Mouse (Mus musculus): ENCODE measurements around the gene Tmie. TPM values are rescaled to one million over a fixed set of nuclear protein-coding genes. Genes with fewer than 3 reads are reported as not detected.
A peak's percentile ranks its signal among the peaks of the same experiment; 100 is the strongest.
"Not testable (repeated sequence)": the region's sequence is repeated elsewhere in the genome, so short reads cannot be mapped to it uniquely, and the experiment has no call there.

Gene Tmie
- polyA plus RNA-seq, 1 experiment from 2014 or later = 1.7 TPM

- H3K27me3 ChIP-seq (ENCODE audit: control insufficient read depth, insufficient read depth, low read length) = no peaks in the 10 kb centered on the region; the same call in 1 of the 2 replicates
- ATAC-seq (replicated peaks; ENCODE audit: extremely low read depth, insufficient read depth, low FRiP score) = no peak
- H3K9me3 ChIP-seq (replicated peaks; ENCODE audit: control insufficient read depth, low read length) = no peaks in the 10 kb centered on the region
- no peak within 1 kb of the TSS for H3K4me2 ChIP-seq (ENCODE audit: low read depth, low read length)
- no peaks in the 10 kb centered on the region for H3K4me1 ChIP-seq (ENCODE audit: control insufficient read depth, insufficient read depth, low read length)
- WGBS = 71% methylated on average over 19 of the region's 19 CpGs
- no peak within 1 kb of the TSS for H3K27ac ChIP-seq (ENCODE audit: low read length)
- no peak within 1 kb of the TSS for H3K9ac ChIP-seq (ENCODE audit: low read length)
- H3K36me3 ChIP-seq (ENCODE audit: control insufficient read depth, insufficient read depth) = no peaks in the 10 kb centered on the region
- H3K4me3 ChIP-seq (ENCODE audit: low read length) = no peak within 1 kb of the TSS
Measured at GRCm38 (mm10) chr9:110834411-110834810, 45.5 kb downstream of the Tmie start, which contains the start of gene Prss45. Gene Prss45, plus strand, starts transcription at chr9:110834588.

GRCm38 (mm10) chr9:110833021-110833420 lies 46.9 kb downstream of the Tmie start:
- no peak for ATAC-seq (replicated peaks; ENCODE audit: extremely low read depth, insufficient read depth, low FRiP score)
- H3K4me3 ChIP-seq (ENCODE audit: low read length) = no peak overlapping the region
- no peak overlapping the region for H3K4me2 ChIP-seq (ENCODE audit: low read depth, low read length)
- H3K27ac ChIP-seq (ENCODE audit: low read length) = no peak overlapping the region
- WGBS = 63% methylated on average over 5 of the region's 5 CpGs
- no peaks in the 10 kb centered on the region; the same call in 1 of the 2 replicates for H3K27me3 ChIP-seq (ENCODE audit: control insufficient read depth, insufficient read depth, low read length)
- no peak overlapping the region for H3K9ac ChIP-seq (ENCODE audit: low read length)
- H3K36me3 ChIP-seq (ENCODE audit: control insufficient read depth, insufficient read depth) = no peaks in the 10 kb centered on the region
- H3K9me3 ChIP-seq (replicated peaks; ENCODE audit: control insufficient read depth, low read length) = no peaks in the 10 kb centered on the region
- no peaks in the 10 kb centered on the region for H3K4me1 ChIP-seq (ENCODE audit: control insufficient read depth, insufficient read depth, low read length)

GRCm38 (mm10) chr9:110826390-110826789 lies 53.5 kb downstream of the Tmie start, which contains the start of gene Prss43:
Gene Prss43, plus strand, starts transcription at chr9:110826690.
- Histone ChIP-seq H3K4me2 (ENCODE audit: low read depth, low read length) (no peak within 1 kb of the TSS), H3K27ac (ENCODE audit: low read length) (no peak within 1 kb of the TSS), H3K4me1 (ENCODE audit: control insufficient read depth, insufficient read depth, low read length) (no peaks in the 10 kb centered on the region), H3K4me3 (ENCODE audit: low read length) (no peak within 1 kb of the TSS), H3K9ac (ENCODE audit: low read length) (no peak within 1 kb of the TSS), H3K9me3 (replicated peaks; ENCODE audit: control insufficient read depth, low read length) (no peaks in the 10 kb centered on the region), H3K27me3 (ENCODE audit: control insufficient read depth, insufficient read depth, low read length) (no peaks in the 10 kb centered on the region), H3K36me3 (ENCODE audit: control insufficient read depth, insufficient read depth) (no peaks in the 10 kb centered on the region)
- WGBS = 69% methylated on average over 3 of the region's 3 CpGs
- 0 out of 2 replicates have a peak, but pooled peaks have one; percentile 32 for ATAC-seq (replicated peaks; ENCODE audit: extremely low read depth, insufficient read depth, low FRiP score)

- Histone ChIP-seq H3K4me2 (ENCODE audit: low read depth, low read length) (no peak overlapping the region), H3K36me3 (ENCODE audit: control insufficient read depth, insufficient read depth) (no peaks in the 10 kb centered on the region), H3K9me3 (replicated peaks; ENCODE audit: control insufficient read depth, low read length) (no peaks in the 10 kb centered on the region), H3K4me1 (ENCODE audit: control insufficient read depth, insufficient read depth, low read length) (no peaks in the 10 kb centered on the region), H3K9ac (ENCODE audit: low read length) (no peak overlapping the region), H3K27me3 (ENCODE audit: control insufficient read depth, insufficient read depth, low read length) (no peaks in the 10 kb centered on the region), H3K27ac (ENCODE audit: low read length) (no peak overlapping the region), H3K4me3 (ENCODE audit: low read length) (no peak overlapping the region)
- no peak for ATAC-seq (replicated peaks; ENCODE audit: extremely low read depth, insufficient read depth, low FRiP score)
- 66% methylated on average over 7 of the region's 7 CpGs for WGBS
Measured at GRCm38 (mm10) chr9:110825832-110826231, 54.1 kb downstream of the Tmie start.

- no peak overlapping the region for H3K9ac ChIP-seq (ENCODE audit: low read length)
- H3K27me3 ChIP-seq (ENCODE audit: control insufficient read depth, insufficient read depth, low read length) = no peaks in the 10 kb centered on the region
- H3K36me3 ChIP-seq (ENCODE audit: control insufficient read depth, insufficient read depth) = no peaks in the 10 kb centered on the region
- 58% methylated on average over 4 of the region's 4 CpGs for WGBS
- no peak overlapping the region for H3K4me3 ChIP-seq (ENCODE audit: low read length)
- H3K9me3 ChIP-seq (replicated peaks; ENCODE audit: control insufficient read depth, low read length) = no peaks in the 10 kb centered on the region
- no peaks in the 10 kb centered on the region for H3K4me1 ChIP-seq (ENCODE audit: control insufficient read depth, insufficient read depth, low read length)
- no peak for ATAC-seq (replicated peaks; ENCODE audit: extremely low read depth, insufficient read depth, low FRiP score)
- H3K27ac ChIP-seq (ENCODE audit: low read length) = no peak overlapping the region
- no peak overlapping the region for H3K4me2 ChIP-seq (ENCODE audit: low read depth, low read length)
Measured at GRCm38 (mm10) chr9:110825426-110825825, 54.5 kb downstream of the Tmie start.

- Histone ChIP-seq H3K9me3 (replicated peaks; ENCODE audit: control insufficient read depth, low read length) (no peaks in the 10 kb centered on the region), H3K27ac (ENCODE audit: low read length) (no peak overlapping the region), H3K4me3 (ENCODE audit: low read length) (no peak overlapping the region), H3K4me2 (ENCODE audit: low read depth, low read length) (no peak overlapping the region), H3K36me3 (ENCODE audit: control insufficient read depth, insufficient read depth) (no peaks in the 10 kb centered on the region), H3K27me3 (ENCODE audit: control insufficient read depth, insufficient read depth, low read length) (no peaks in the 10 kb centered on the region), H3K9ac (ENCODE audit: low read length) (no peak overlapping the region), H3K4me1 (ENCODE audit: control insufficient read depth, insufficient read depth, low read length) (no peaks in the 10 kb centered on the region)
- WGBS = 76% methylated on average over 7 of the region's 7 CpGs
- ATAC-seq (replicated peaks; ENCODE audit: extremely low read depth, insufficient read depth, low FRiP score) = no peak
Measured at GRCm38 (mm10) chr9:110821436-110821835, 58.5 kb downstream of the Tmie start.

GRCm38 (mm10) chr9:110820546-110820945 lies 59.4 kb downstream of the Tmie start:
- not testable (repeated sequence) for H3K27me3 ChIP-seq (ENCODE audit: control insufficient read depth, insufficient read depth, low read length); H3K4me2 ChIP-seq (ENCODE audit: low read depth, low read length); H3K36me3 ChIP-seq (ENCODE audit: control insufficient read depth, insufficient read depth); H3K4me3 ChIP-seq (ENCODE audit: low read length); ATAC-seq (replicated peaks; ENCODE audit: extremely low read depth, insufficient read depth, low FRiP score); H3K4me1 ChIP-seq (ENCODE audit: control insufficient read depth, insufficient read depth, low read length); H3K9ac ChIP-seq (ENCODE audit: low read length); H3K9me3 ChIP-seq (replicated peaks; ENCODE audit: control insufficient read depth, low read length); H3K27ac ChIP-seq (ENCODE audit: low read length)

Small RNA genes lying within 50 kb of the gene (microRNA-seq; reads per million reads assigned to microRNA genes)
- not detected for gene Gm24269

Other genes starting within 250 kb of the Tmie start
- gene Nbeal2, start 226.0 kb downstream of the Tmie start, polyA plus RNA-seq (2015; fragmentation: Nextera tagmentation; extraction: Ambion mirVana) = 3.3 and 3.8 TPM in 2 replicates
- gene Ccdc12, start 223.6 kb downstream of the Tmie start, polyA plus RNA-seq (2015; fragmentation: Nextera tagmentation; extraction: Ambion mirVana) = 139 and 147 TPM in 2 replicates
- 4,391 and 5,295 TPM in 2 replicates for gene Myl3, start 138.3 kb downstream of the Tmie start, polyA plus RNA-seq (2015; fragmentation: Nextera tagmentation; extraction: Ambion mirVana)
- 21.0 and 26.3 TPM in 2 replicates for gene Pth1r, start 133.0 kb downstream of the Tmie start, polyA plus RNA-seq (2015; fragmentation: Nextera tagmentation; extraction: Ambion mirVana)
- 0.15 TPM in 1 of 2 replicates, not detected in the other for gene Prss42, start 81.9 kb downstream of the Tmie start, polyA plus RNA-seq (2015; fragmentation: Nextera tagmentation; extraction: Ambion mirVana)
- not detected in 2 replicates for gene Prss44, start 66.1 kb downstream of the Tmie start, polyA plus RNA-seq (2015; fragmentation: Nextera tagmentation; extraction: Ambion mirVana)
- gene Prss43, start 53.4 kb downstream of the Tmie start, polyA plus RNA-seq (2015; fragmentation: Nextera tagmentation; extraction: Ambion mirVana) = not detected in 2 replicates
- 0.26 TPM in 1 of 2 replicates, not detected in the other for gene Prss45, start 45.5 kb downstream of the Tmie start, polyA plus RNA-seq (2015; fragmentation: Nextera tagmentation; extraction: Ambion mirVana)
- not detected in 2 replicates for gene Prss46, start 35.6 kb downstream of the Tmie start, polyA plus RNA-seq (2015; fragmentation: Nextera tagmentation; extraction: Ambion mirVana)
- gene Prss50, start 22.1 kb downstream of the Tmie start, polyA plus RNA-seq (2015; fragmentation: Nextera tagmentation; extraction: Ambion mirVana) = not detected in 2 replicates
- gene Als2cl, start 243 bp downstream of the Tmie start, polyA plus RNA-seq (2015; fragmentation: Nextera tagmentation; extraction: Ambion mirVana) = 3.1 and 4.4 TPM in 2 replicates
- not detected in 2 replicates for gene Fam240a, start 36.7 kb upstream of the Tmie start, polyA plus RNA-seq (2015; fragmentation: Nextera tagmentation; extraction: Ambion mirVana)
- not detected in 2 replicates for gene Tdgf1, start 66.0 kb upstream of the Tmie start, polyA plus RNA-seq (2015; fragmentation: Nextera tagmentation; extraction: Ambion mirVana)
- 8.1 and 8.6 TPM in 2 replicates for gene Lrrc2, start 71.4 kb upstream of the Tmie start, polyA plus RNA-seq (2015; fragmentation: Nextera tagmentation; extraction: Ambion mirVana)
- 0.13 and 0.29 TPM in 2 replicates for gene Rtp3, start 110.5 kb upstream of the Tmie start, polyA plus RNA-seq (2015; fragmentation: Nextera tagmentation; extraction: Ambion mirVana)
- gene Ltf, start 139.2 kb upstream of the Tmie start, polyA plus RNA-seq (2015; fragmentation: Nextera tagmentation; extraction: Ambion mirVana) = 1.8 and 3.2 TPM in 2 replicates
- 5.0 and 5.9 TPM in 2 replicates for gene Ccrl2, start 177.4 kb upstream of the Tmie start, polyA plus RNA-seq (2015; fragmentation: Nextera tagmentation; extraction: Ambion mirVana)
- 74.8 and 76.9 TPM in 2 replicates for gene Lrrfip2, start 237.5 kb upstream of the Tmie start, polyA plus RNA-seq (2015; fragmentation: Nextera tagmentation; extraction: Ambion mirVana)